Mouse (Mus musculus) liver, postnatal 0 days (tissue): ENCODE data around the gene Kalrn.

Experiments used
- CTCF ChIP-seq: sonication (generic); IDR thresholded peaks from 2 replicates; pipeline ENCODE4 v1.5.1; 2016; ENCODE audit warnings: antibody characterized with exemption, low read depth
- EP300 ChIP-seq: IDR thresholded peaks from 2 replicates; pipeline ENCODE4 v1.6.1; 2016; ENCODE audit warnings: antibody characterized with exemption, low read depth, mild to moderate bottlenecking

DNA sequence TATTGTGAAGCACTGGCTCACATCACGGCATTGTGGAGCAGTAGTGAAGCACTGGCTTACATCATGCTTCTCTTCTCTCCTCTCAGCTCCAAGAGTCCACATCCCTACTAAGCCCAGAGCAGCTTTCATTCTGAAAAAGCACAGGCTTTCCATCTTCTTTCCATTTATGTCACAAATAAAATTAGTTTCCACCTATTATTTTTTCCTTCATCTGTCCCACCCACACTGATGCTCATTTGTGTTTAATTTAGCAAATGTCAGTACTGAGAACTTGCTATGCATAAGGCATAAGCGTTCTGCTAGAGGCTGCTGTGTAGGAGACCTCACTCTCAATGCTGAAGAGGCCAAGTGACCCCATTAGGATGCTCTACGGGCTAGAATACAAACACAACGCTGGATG is 333.7 kb downstream of the Kalrn start:
- TF ChIP-seq EP300 (no peak), CTCF (no peak)
